Mouse (Mus musculus) gastrocnemius, postnatal 14 days (tissue): ENCODE measurements around the gene Usp21. TPM values are rescaled to one million over a fixed set of nuclear protein-coding genes. Genes with fewer than 3 reads are reported as not detected.
"Not testable (repeated sequence)": the region's sequence is repeated elsewhere in the genome, so short reads cannot be mapped to it uniquely, and the experiment has no call there.

Experiments used
- DNase-seq: peaks from one replicate; pipeline ENCODE4 v3.0.0; 2021; ENCODE audit warnings: mixed read lengths
- intact Hi-C: fragments of 180-260 bp; cut with DNase I; formaldehyde crosslinking; loops from one replicate; pipeline ENCODE4 v1.15.1; 2025; ENCODE audit warnings: low total_unique reads
- total RNA-seq, 2 experiments: library from RNA; stranded (reverse); gene quantifications; 2 replicates each; pipeline ENCODE4 v1.2.3; 2021

The Usp21 gene
- total RNA-seq, 2 experiments from 2014 or later = 13.1 to 13.7 TPM

- intact Hi-C loops = no loop called here
- DNase-seq = peak; percentile 59
These were observed 37.7 kb downstream of the Usp21 start, which contains the start of gene Adamts4 for GRCm38 (mm10) chr1:171249913-171250600. TSS of gene Adamts4 (plus strand) at chr1:171250421.

- intact Hi-C loops = no loop called here
- no peak for DNase-seq
These were observed 39.2 kb downstream of the Usp21 start for GRCm38 (mm10) chr1:171248386-171249226.

- intact Hi-C loops = no loop called here
- DNase-seq = no peak
These were observed 39.9 kb downstream of the Usp21 start for GRCm38 (mm10) chr1:171247916-171248315.

GRCm38 (mm10) chr1:171247453-171247841 lies 40.3 kb downstream of the Usp21 start:
- intact Hi-C loops = no loop called here
- no peak for DNase-seq

GRCm38 (mm10) chr1:171246709-171247452 lies 40.9 kb downstream of the Usp21 start:
- intact Hi-C loops = no loop called here
- peak; percentile 96 for DNase-seq

GRCm38 (mm10) chr1:171245353-171245752 lies 42.4 kb downstream of the Usp21 start:
- intact Hi-C loops = no loop called here
- DNase-seq = no peak

GRCm38 (mm10) chr1:171241952-171242351 lies 45.8 kb downstream of the Usp21 start:
- DNase-seq, intact Hi-C loops: not testable (repeated sequence)

- DNase-seq = no peak
- intact Hi-C loops = no loop called here
These were observed 46.9 kb downstream of the Usp21 start for GRCm38 (mm10) chr1:171240911-171241310.

- intact Hi-C loops = no loop called here
- DNase-seq = no peak
These were observed 47.6 kb downstream of the Usp21 start for GRCm38 (mm10) chr1:171239992-171240744.

- DNase-seq = peak; percentile 50
- intact Hi-C loops = no loop called here
These were observed 49.3 kb downstream of the Usp21 start for GRCm38 (mm10) chr1:171238463-171238862.

- intact Hi-C loops = no loop called here
- DNase-seq = no peak
These were observed 50.4 kb downstream of the Usp21 start for GRCm38 (mm10) chr1:171237438-171237837.

- DNase-seq = no peak
- intact Hi-C loops = no loop called here
These were observed 52.0 kb downstream of the Usp21 start for GRCm38 (mm10) chr1:171235791-171236190.

- intact Hi-C loops = no loop called here
- no peak for DNase-seq
These were observed 53.3 kb downstream of the Usp21 start for GRCm38 (mm10) chr1:171234538-171234937.

GRCm38 (mm10) chr1:171234126-171234525 lies 53.7 kb downstream of the Usp21 start, which contains the start of gene Fcer1g:
TSS of gene Fcer1g (minus strand) at chr1:171234365.
- intact Hi-C loops = no loop called here
- no peak for DNase-seq

- DNase-seq = no peak
- intact Hi-C loops = no loop called here
These were observed 54.7 kb downstream of the Usp21 start for GRCm38 (mm10) chr1:171232800-171233730.

GRCm38 (mm10) chr1:171232348-171232747 lies 55.4 kb downstream of the Usp21 start:
- intact Hi-C loops = no loop called here
- no peak for DNase-seq
